ENCODE assay signal across 38 mouse cellular contexts in genomic region chr11:78447168-78447567, GRCm38 (mm10). TPM values are rescaled to one million over a fixed set of nuclear protein-coding genes. Genes with fewer than 3 reads are reported as not detected.
DNase-seq lines count a peak whose midpoint lies in the region; ATAC-seq and TF ChIP-seq lines count a peak whose summit lies in the region.
"Had no signal": no experiment of that assay in that cellular context is flagged by ENCODE, and none has a peak within 500 bp of the region (broad histone marks: within the 10 kb centered on the region; RNA-seq: fewer than 3 reads in every experiment).

No protein-coding gene starts in this region.

- WGBS in liver, embryonic 11.5 days: 60% methylated on average over 3 of the region's 3 CpGs

- H3K36me3 ChIP-seq in myocyte (ENCODE audit: control insufficient read depth, insufficient read depth): no peaks in the 10 kb centered on the region
- H3K36me3 ChIP-seq in liver, embryonic 11.5 days (ENCODE audit: control insufficient read depth, insufficient read depth, low read length): no peaks in the 10 kb centered on the region
- H3K36me3 ChIP-seq: heart, embryonic 10.5 days; heart, embryonic 15.5 days; limb, embryonic 12.5 days had no signal

- no peak overlapping the region for H3K27ac ChIP-seq in liver, embryonic 11.5 days (ENCODE audit: low read depth, low read length)
- H3K27ac ChIP-seq: forebrain, embryonic 13.5 days; heart, embryonic 10.5 days; heart, embryonic 15.5 days; layer of hippocampus, adult 2 months; left cerebral cortex, adult 2 months; limb, embryonic 12.5 days had no signal

- no peak overlapping the region for H3K9ac ChIP-seq in liver, embryonic 11.5 days (ENCODE audit: low read depth, low read length)
- H3K9ac ChIP-seq: forebrain, embryonic 13.5 days; heart, embryonic 15.5 days; limb, embryonic 12.5 days had no signal

- DNase-seq in gastrocnemius, postnatal 14 days: peak; percentile 18
- no peak for DNase-seq in gastrocnemius, postnatal 25 days
- peak; percentile 63 for DNase-seq in A20 (ENCODE audit: low read depth, low spot score)
- DNase-seq in Muller cell, postnatal 12 days (ENCODE audit: inconsistent ontology term): peak; percentile 60
- no peak for DNase-seq in liver, embryonic 11.5 days (ENCODE audit: low spot score)
- no peak for DNase-seq in embryo, embryonic 10 days (ENCODE audit: low spot score)
- DNase-seq: adrenal gland, postnatal 25 days; cerebellum, adult 18-20 months; cerebellum, postnatal 14 days; kidney, adult 18-20 months; kidney, postnatal 36 days; lung, postnatal 36 days; midbrain, embryonic 14.5 days; spleen, adult 18-20 months; thymus, adult 18-20 months; thymus, postnatal 25 days had no signal

- no peaks in the 10 kb centered on the region for H3K9me3 ChIP-seq in liver, embryonic 11.5 days (ENCODE audit: control insufficient read depth, low read length)
- H3K9me3 ChIP-seq: forebrain, embryonic 13.5 days; heart, embryonic 10.5 days; heart, embryonic 15.5 days; limb, embryonic 12.5 days had no signal

- H3K79me2 ChIP-seq in myocyte (ENCODE audit: control insufficient read depth, insufficient read depth): no peaks in the 10 kb centered on the region

- H3ac ChIP-seq in myocyte (ENCODE audit: control insufficient read depth, insufficient read length): no peak overlapping the region

- H3K4me2 ChIP-seq in myocyte (ENCODE audit: low read depth): peak overlapping the region; percentile 1
- H3K4me2 ChIP-seq in liver, embryonic 11.5 days: no peak overlapping the region
- H3K4me2 ChIP-seq: forebrain, embryonic 13.5 days; heart, embryonic 15.5 days; limb, embryonic 12.5 days had no signal

- TF ChIP-seq POLR2A in myocyte (IDR thresholded peaks at IDR 0.05; ENCODE audit: insufficient read length, low read depth): no peak

- H3K27me3 ChIP-seq in myocyte (ENCODE audit: control insufficient read depth, insufficient read depth, insufficient read length): no peaks in the 10 kb centered on the region
- no peaks in the 10 kb centered on the region for H3K27me3 ChIP-seq in liver, embryonic 11.5 days (replicated peaks; ENCODE audit: control insufficient read depth, insufficient read depth, low read length)
- H3K27me3 ChIP-seq: heart, embryonic 15.5 days; limb, embryonic 12.5 days had no signal

- no peak for ATAC-seq in liver, embryonic 11.5 days (replicated peaks; ENCODE audit: low FRiP score)
- ATAC-seq: forebrain, embryonic 13.5 days; hindbrain, embryonic 16.5 days had no signal

- intact Hi-C loops in gastrocnemius, postnatal 14 days (cut with DNase I; ENCODE audit: low total_unique reads): no loop called here

- no peaks in the 10 kb centered on the region for H3K4me1 ChIP-seq in liver, embryonic 11.5 days (replicated peaks; ENCODE audit: control insufficient read depth, insufficient read depth, low read length)
- H3K4me1 ChIP-seq: forebrain, embryonic 13.5 days; heart, embryonic 10.5 days; heart, embryonic 15.5 days; limb, embryonic 12.5 days had no signal

- no peak overlapping the region for H3K4me3 ChIP-seq in myocyte
- no peak overlapping the region for H3K4me3 ChIP-seq in liver, embryonic 11.5 days (ENCODE audit: low read depth, low read length)
- H3K4me3 ChIP-seq: forebrain, embryonic 13.5 days; heart, embryonic 10.5 days; heart, embryonic 15.5 days; layer of hippocampus, adult 2 months; left cerebral cortex, adult 2 months; limb, embryonic 12.5 days had no signal

TF ChIP-seq in myocyte, 11 proteins besides CTCF, POLR2A, EP300 and RAD21:
- TF ChIP-seq REST (IDR thresholded peaks at IDR 0.05; ENCODE audit: insufficient read depth, insufficient read length): no peak
- peak in 1 of 3 experiments; percentile 54 for TF ChIP-seq MYOG (IDR thresholded peaks at IDR 0.05; ENCODE audit: control insufficient read depth in 1 of 3, insufficient read depth in 1 of 3, insufficient read length in 2 of 3, low read depth in 2 of 3)
- TF ChIP-seq MYOD1 (IDR thresholded peaks at IDR 0.05; ENCODE audit: control insufficient read depth in 1 of 3, insufficient read length in 2 of 3, low read depth in 2 of 3): peak in 1 of 3 experiments; percentile 42
- no peak for TF ChIP-seq SRF (IDR thresholded peaks at IDR 0.05; ENCODE audit: control insufficient read depth, insufficient read length, low read depth)
- no peak for TF ChIP-seq TCF3 (IDR thresholded peaks at IDR 0.05; ENCODE audit: insufficient read length, low read depth)

RNA-seq across cellular contexts. Expression of gene Slc46a1, which starts 18.3 kb away (rescaled TPM):
- 1 to 10 TPM in 1 of 2 experiments, under 1 TPM in 1; 0.95 to 2.1 TPM for total RNA-seq in gastrocnemius, postnatal 14 days (2021)
- 1 to 10 TPM; 1.4 to 1.5 TPM for total RNA-seq in gastrocnemius, postnatal 25 days (2021)
- 7.5 TPM for polyA plus RNA-seq in myocyte (2012; fragmentation: generic; extraction: Trizol)
- polyA plus RNA-seq in liver, embryonic 11.5 days (2014; fragmentation: Nextera tagmentation; extraction: Ambion mirVana): 9.8 and 12.1 TPM in 2 replicates
- total RNA-seq: neutrophil, adult 5-6 weeks had no signal

RNA-seq across cellular contexts. Expression of gene Slc13a2, which starts 25.2 kb away (rescaled TPM):
- total RNA-seq in gastrocnemius, postnatal 14 days (2021): not detected
- total RNA-seq in gastrocnemius, postnatal 25 days (2021): not detected
- 0.01 TPM for polyA plus RNA-seq in myocyte (2012; fragmentation: generic; extraction: Trizol)
- polyA plus RNA-seq in liver, embryonic 11.5 days (2014; fragmentation: Nextera tagmentation; extraction: Ambion mirVana): not detected in 2 replicates
- total RNA-seq: adrenal gland, postnatal 25 days; gastrocnemius, adult 18-20 months; granulocyte monocyte progenitor cell, adult 5-6 weeks; heart, postnatal 25 days; layer of hippocampus, adult 2 months; layer of hippocampus, postnatal 14 days; left cerebral cortex, adult 2 months; left cerebral cortex, postnatal 25 days had no signal
- polyA plus RNA-seq: brain, embryonic 14.5 days; C2C12; embryonic facial prominence, embryonic 11.5 days; forebrain, embryonic 13.5 days; heart, embryonic 10.5 days; heart, embryonic 15.5 days; hindbrain, embryonic 11.5 days; hindbrain, embryonic 16.5 days; limb, embryonic 12.5 days; midbrain, embryonic 14.5 days; neural tube, embryonic 11.5 days had no signal

RNA-seq across cellular contexts. Expression of gene Sarm1, which starts 50.4 kb away (rescaled TPM):
- total RNA-seq in gastrocnemius, postnatal 14 days (2021): under 1 TPM; 0.55 to 0.72 TPM
- total RNA-seq in gastrocnemius, postnatal 25 days (2021): under 1 TPM; 0.67 to 1.00 TPM
- polyA plus RNA-seq in myocyte (2012; fragmentation: generic; extraction: Trizol): 0.17 TPM
- 0.44 and 0.71 TPM in 2 replicates for polyA plus RNA-seq in liver, embryonic 11.5 days (2014; fragmentation: Nextera tagmentation; extraction: Ambion mirVana)
- total RNA-seq: granulocyte monocyte progenitor cell, adult 5-6 weeks had no signal

RNA-seq across cellular contexts. Expression of gene Vtn, which starts 51.7 kb away (rescaled TPM):
- 10 to 100 TPM; 24.3 to 31.5 TPM for total RNA-seq in gastrocnemius, postnatal 14 days (2021)
- total RNA-seq in gastrocnemius, postnatal 25 days (2021): 10 to 100 TPM; 11.0 to 12.5 TPM
- not detected for polyA plus RNA-seq in myocyte (2012; fragmentation: generic; extraction: Trizol)
- 220 and 245 TPM in 2 replicates for polyA plus RNA-seq in liver, embryonic 11.5 days (2014; fragmentation: Nextera tagmentation; extraction: Ambion mirVana)
- total RNA-seq: granulocyte monocyte progenitor cell, adult 5-6 weeks; neutrophil, adult 5-6 weeks had no signal
- polyA plus RNA-seq: C2C12 had no signal

RNA-seq across cellular contexts. Expression of gene Sebox, which starts 56.1 kb away (rescaled TPM):
- total RNA-seq in gastrocnemius, postnatal 14 days (2021): not detected
- not detected for total RNA-seq in gastrocnemius, postnatal 25 days (2021)
- not detected for polyA plus RNA-seq in myocyte (2012; fragmentation: generic; extraction: Trizol)
- 0.21 and 0.32 TPM in 2 replicates for polyA plus RNA-seq in liver, embryonic 11.5 days (2014; fragmentation: Nextera tagmentation; extraction: Ambion mirVana)
- total RNA-seq: adrenal gland, postnatal 25 days; gastrocnemius, adult 18-20 months; granulocyte monocyte progenitor cell, adult 5-6 weeks; heart, postnatal 25 days; neutrophil, adult 5-6 weeks had no signal
- polyA plus RNA-seq: embryonic facial prominence, embryonic 11.5 days; heart, embryonic 10.5 days; heart, embryonic 15.5 days; hindbrain, embryonic 11.5 days; intestine, embryonic 14.5 days; kidney, embryonic 16.5 days; limb, embryonic 12.5 days; lung, embryonic 16.5 days; midbrain, embryonic 14.5 days; neural tube, embryonic 11.5 days had no signal

Comparison
In these comparisons a context has a peak if more than half of its experiments do, and no peak if none do; other contexts are left out.
1. DNase-seq: peak in gastrocnemius, postnatal 14 days (single experiment), A20 (single experiment) and Muller cell, postnatal 12 days (single experiment); none in gastrocnemius, postnatal 25 days (single experiment), liver, embryonic 11.5 days (single experiment) and embryo, embryonic 10 days (single experiment).